In the genomic region with DNA sequence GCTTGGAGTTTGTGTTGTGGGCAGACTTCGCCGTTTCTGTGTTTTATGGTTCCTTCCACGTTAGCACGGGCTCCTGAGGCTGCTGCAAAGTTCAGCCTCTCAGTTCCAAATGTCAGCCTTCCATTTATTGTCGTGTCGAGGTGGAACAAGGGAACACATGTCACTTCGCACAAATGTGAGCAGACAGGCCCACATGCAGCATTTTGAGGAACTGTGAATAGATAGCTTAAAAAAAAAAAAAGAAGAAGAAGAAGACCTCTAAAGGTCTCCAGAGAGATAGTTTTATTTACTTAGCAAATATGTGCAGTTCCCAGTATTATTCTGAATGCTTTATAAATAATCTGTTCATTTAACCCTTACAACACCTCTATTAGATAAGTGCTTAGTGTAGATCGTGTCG, we compare ENCODE assay signal across 15 mouse cellular contexts.
"Had no signal": no experiment of that assay in that cellular context is flagged by ENCODE, and none has a peak within 500 bp of the region (broad histone marks: within the 10 kb centered on the region; RNA-seq: fewer than 3 reads in every experiment).

No protein-coding gene starts in this region.

- H3K4me1 ChIP-seq: limb, embryonic 15.5 days; liver, embryonic 12.5 days; midbrain, embryonic 13.5 days had no signal

- ATAC-seq: liver, embryonic 12.5 days; midbrain, embryonic 13.5 days had no signal

- H3K4me2 ChIP-seq: limb, embryonic 15.5 days; liver, embryonic 12.5 days; lung, embryonic 14.5 days; midbrain, embryonic 13.5 days had no signal

- H3K9ac ChIP-seq: limb, embryonic 15.5 days; liver, embryonic 12.5 days; lung, embryonic 14.5 days; midbrain, embryonic 13.5 days had no signal

- DNase-seq: kidney, adult 8-10 months; kidney, postnatal 36 days; layer of hippocampus, adult 9-11 months; layer of hippocampus, postnatal 36 days; lung, embryonic 14.5 days; lung, postnatal 10 days; lung, postnatal 4 days; right cerebral cortex, adult 18-20 months; right cerebral cortex, postnatal 25 days; thymus, adult 18-20 months; thymus, postnatal 14 days had no signal

- H3K4me3 ChIP-seq: limb, embryonic 15.5 days; liver, embryonic 12.5 days; midbrain, embryonic 13.5 days had no signal

- H3K9me3 ChIP-seq: limb, embryonic 15.5 days; liver, embryonic 12.5 days; midbrain, embryonic 13.5 days had no signal

- H3K27ac ChIP-seq: limb, embryonic 15.5 days; liver, embryonic 12.5 days; midbrain, embryonic 13.5 days; stomach, postnatal 0 days had no signal

- H3K36me3 ChIP-seq: limb, embryonic 15.5 days; liver, embryonic 12.5 days; midbrain, embryonic 13.5 days had no signal

- H3K27me3 ChIP-seq: limb, embryonic 15.5 days; liver, embryonic 12.5 days; midbrain, embryonic 13.5 days had no signal
